Mouse (Mus musculus) embryonic facial prominence, embryonic 13.5 days (tissue): Measurements from ENCODE around the gene Nradd. TPM values are rescaled to one million over a fixed set of nuclear protein-coding genes. Genes with fewer than 3 reads are reported as not detected.

ENCODE experiments used
- ATAC-seq: fragments of 200-750 bp; cut with Nextera tagmentation; 2 replicates; pipeline ENCODE4 v1.8.0; 2017; ENCODE audit warnings: low read depth; ENCODE audit not compliant: insufficient number of reproducible peaks, insufficient read depth, low FRiP score, low TSS enrichment
- H3K27ac ChIP-seq: fragments of 300-500 bp; sonication (generic); 2 replicates; pipeline ENCODE4 v1.5.1; 2015; ENCODE audit warnings: moderate library complexity, mild to moderate bottlenecking, inconsistent platforms
- H3K27me3 ChIP-seq: fragments of 300-500 bp; sonication (generic); 2 replicates; pipeline ENCODE4 v1.6.1; 2015; ENCODE audit warnings: mild to moderate bottlenecking, inconsistent platforms
- H3K36me3 ChIP-seq: fragments of 300-500 bp; sonication (generic); 2 replicates; pipeline ENCODE4 v1.6.1; 2015; ENCODE audit warnings: mild to moderate bottlenecking, inconsistent platforms
- H3K4me1 ChIP-seq: fragments of 300-500 bp; sonication (generic); 2 replicates; pipeline ENCODE4 v1.6.1; 2015; ENCODE audit warnings: inconsistent platforms
- H3K4me2 ChIP-seq: fragments of 300-500 bp; sonication (generic); 2 replicates; pipeline ENCODE4 v1.6.1; 2015; ENCODE audit warnings: moderate library complexity, mild to moderate bottlenecking, inconsistent platforms
- H3K4me3 ChIP-seq: fragments of 300-500 bp; sonication (generic); 2 replicates; pipeline ENCODE4 v1.5.1; 2015; ENCODE audit warnings: mild to moderate bottlenecking, inconsistent platforms
- H3K9ac ChIP-seq: fragments of 300-500 bp; sonication (generic); 2 replicates; pipeline ENCODE4 v1.6.1; 2015; ENCODE audit warnings: mild to moderate bottlenecking, inconsistent platforms
- H3K9me3 ChIP-seq: fragments of 300-500 bp; sonication (generic); 2 replicates; pipeline ENCODE4 v1.6.1; 2016; ENCODE audit warnings: inconsistent platforms
- WGBS: fragments of 180-500 bp; shearing (Covaris S2); methylation state at CpG from one replicate; pipeline ENCODE4 v1.1.7; 2015; ENCODE audit warnings: mixed read lengths; 5-methylcytosine and 5-hydroxymethylcytosine counted together
- polyA plus RNA-seq: library from polyadenylated mRNA; unstranded; fragments of >200 nt; fragmentation: Nextera tagmentation; extraction: Ambion mirVana; gene quantifications from 2 replicates; pipeline ENCODE4 v1.2.1, GENCODE M21; 2015

The Nradd gene
- 77.5 and 77.8 TPM in 2 replicates for polyA plus RNA-seq

DNA sequence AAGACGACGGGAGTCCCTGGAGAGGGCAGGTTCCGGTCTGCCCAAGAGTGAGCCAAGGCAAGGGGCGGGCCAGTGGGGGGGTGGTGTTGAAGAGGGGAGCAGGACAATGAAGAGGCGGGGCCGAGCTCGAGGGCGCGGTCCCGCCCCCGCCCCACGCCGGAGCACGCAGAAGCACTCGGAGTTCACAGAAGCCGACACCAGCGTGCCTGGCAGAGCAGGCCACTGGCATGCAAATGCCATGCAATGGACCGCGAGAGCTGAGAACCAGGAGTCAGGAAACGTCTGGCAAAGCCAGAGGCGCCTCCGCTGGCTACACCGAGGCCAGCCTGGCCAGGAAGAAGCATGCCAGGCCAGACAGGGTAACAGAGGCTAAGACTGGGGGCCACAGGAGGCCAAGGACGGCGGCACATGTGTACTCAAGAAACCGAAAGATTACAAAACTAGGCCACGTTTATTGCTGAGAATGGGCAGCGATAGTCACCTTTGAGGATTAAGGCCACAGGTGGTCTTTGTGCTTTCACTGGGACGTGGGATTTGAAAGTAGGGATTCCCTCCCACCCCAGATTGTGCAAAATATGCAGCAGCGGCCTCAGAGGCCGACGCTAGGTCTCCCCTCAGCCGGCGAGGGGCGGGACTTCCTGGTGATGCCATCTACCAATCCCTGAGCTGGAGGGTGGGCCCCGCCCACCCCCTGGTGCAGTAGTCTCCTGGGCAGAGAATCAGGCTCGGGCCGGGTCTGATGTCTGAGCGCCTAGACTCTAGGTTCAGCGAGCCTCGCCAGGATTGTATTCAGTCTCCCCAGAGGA is at the start of gene Nradd:
Nradd (minus strand) TSS at position 92 of the 806 bp plus-strand sequence.
- peak within 1 kb of the TSS; percentile 78 for H3K9ac ChIP-seq
- no peaks in the 10 kb centered on the region for H3K9me3 ChIP-seq
- H3K4me2 ChIP-seq, result peak within 1 kb of the TSS; percentile 96
- H3K27ac ChIP-seq, result peak within 1 kb of the TSS; percentile 96
- H3K4me3 ChIP-seq, result peak within 1 kb of the TSS; percentile 61
- 0 out of 2 replicates have a peak, but pooled peaks cover under 1% of the 10 kb centered on the region for H3K27me3 ChIP-seq
- ATAC-seq, result peak; percentile 87
- H3K4me1 ChIP-seq, result peaks cover 29% of the 10 kb centered on the region
- H3K36me3 ChIP-seq, result peaks cover 33% of the 10 kb centered on the region
- under 1% methylated on average over 41 of the region's 41 CpGs for WGBS

GRCm38 (mm10) chr9:110673107-110673752 is 49.0 kb upstream of the Nradd start:
- Histone ChIP-seq H3K27ac (peak overlapping the region; percentile 22; the same call in 1 of the 2 replicates), H3K9me3 (no peaks in the 10 kb centered on the region), H3K4me1 (peaks cover 16% of the 10 kb centered on the region), H3K27me3 (no peaks in the 10 kb centered on the region), H3K9ac (0 out of 2 replicates have a peak overlapping the region, but pooled peaks have one; percentile 16), H3K36me3 (0 out of 2 replicates have a peak, but pooled peaks cover 3% of the 10 kb centered on the region), H3K4me3 (no peak overlapping the region), H3K4me2 (no peak overlapping the region)
- ATAC-seq, result no peak
- 56% methylated on average over 10 of the region's 10 CpGs for WGBS

GRCm38 (mm10) chr9:110672462-110673106 is 48.3 kb upstream of the Nradd start:
- Histone ChIP-seq H3K27ac (no peak overlapping the region), H3K9me3 (no peaks in the 10 kb centered on the region), H3K27me3 (no peaks in the 10 kb centered on the region), H3K4me3 (no peak overlapping the region), H3K4me2 (no peak overlapping the region), H3K9ac (no peak overlapping the region), H3K36me3 (0 out of 2 replicates have a peak, but pooled peaks cover 3% of the 10 kb centered on the region), H3K4me1 (peaks cover 16% of the 10 kb centered on the region)
- WGBS, result 58% methylated on average over 7 of the region's 7 CpGs
- ATAC-seq, result no peak

- peaks cover 29% of the 10 kb centered on the region for H3K4me1 ChIP-seq
- H3K27me3 ChIP-seq, result no peaks in the 10 kb centered on the region
- H3K27ac ChIP-seq, result no peak overlapping the region
- 0 out of 2 replicates have a peak, but pooled peaks cover 3% of the 10 kb centered on the region for H3K36me3 ChIP-seq
- ATAC-seq, result no peak
- H3K9me3 ChIP-seq, result no peaks in the 10 kb centered on the region
- WGBS, result 90% methylated on average over 5 of the region's 5 CpGs
- H3K4me2 ChIP-seq, result no peak overlapping the region
- no peak overlapping the region for H3K4me3 ChIP-seq
- no peak overlapping the region for H3K9ac ChIP-seq
Observed at GRCm38 (mm10) chr9:110669785-110670184, 45.5 kb upstream of the Nradd start.

- no peak overlapping the region for H3K9ac ChIP-seq
- no peak for ATAC-seq
- 92% methylated on average over 6 of the region's 6 CpGs for WGBS
- H3K9me3 ChIP-seq, result no peaks in the 10 kb centered on the region
- no peak overlapping the region for H3K4me2 ChIP-seq
- no peaks in the 10 kb centered on the region for H3K27me3 ChIP-seq
- no peak overlapping the region for H3K27ac ChIP-seq
- H3K36me3 ChIP-seq, result 0 out of 2 replicates have a peak, but pooled peaks cover 3% of the 10 kb centered on the region
- H3K4me3 ChIP-seq, result no peak overlapping the region
- peaks cover 27% of the 10 kb centered on the region for H3K4me1 ChIP-seq
Observed at GRCm38 (mm10) chr9:110668601-110669293, 44.5 kb upstream of the Nradd start.

DNA sequence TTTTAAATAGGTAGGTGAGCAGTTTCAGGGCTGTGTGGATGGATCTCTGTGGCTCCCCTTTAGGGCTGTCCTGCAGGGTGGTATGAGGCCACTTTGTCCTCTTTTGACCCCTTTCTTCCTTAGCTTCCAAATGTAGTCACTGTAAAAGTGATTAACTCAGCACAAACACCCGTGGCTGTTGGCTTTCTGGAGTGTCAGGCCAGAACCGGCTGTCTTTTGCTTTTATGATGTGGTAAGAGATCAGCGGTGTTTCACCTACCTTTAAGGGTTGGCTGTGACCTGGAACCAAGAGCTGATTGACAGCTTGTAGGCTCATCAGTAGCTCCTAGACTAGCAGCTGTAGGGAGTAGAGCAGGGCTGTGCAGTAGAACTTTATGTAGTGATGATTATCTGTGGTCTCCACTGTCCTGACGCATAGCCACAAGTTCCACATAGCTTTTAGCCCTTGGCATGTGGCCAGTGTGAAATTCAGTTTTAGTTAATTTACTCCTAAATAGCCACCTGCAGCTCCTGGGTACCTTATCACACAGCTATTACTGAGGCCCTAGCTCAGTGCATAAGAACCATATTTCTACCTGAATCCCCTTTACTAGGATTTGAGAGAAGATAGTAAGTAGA is 43.1 kb upstream of the Nradd start:
- Histone ChIP-seq H3K4me2 (no peak overlapping the region), H3K27ac (no peak overlapping the region), H3K4me1 (peaks cover 14% of the 10 kb centered on the region), H3K9me3 (no peaks in the 10 kb centered on the region), H3K4me3 (no peak overlapping the region), H3K9ac (no peak overlapping the region), H3K36me3 (no peaks in the 10 kb centered on the region), H3K27me3 (no peaks in the 10 kb centered on the region)
- no peak for ATAC-seq
- 71% methylated on average over 4 of the region's 4 CpGs for WGBS

- ATAC-seq, result no peak
- Histone ChIP-seq H3K4me1 (peaks cover 13% of the 10 kb centered on the region), H3K4me3 (no peak overlapping the region), H3K27ac (no peak overlapping the region), H3K36me3 (no peaks in the 10 kb centered on the region), H3K9ac (no peak overlapping the region), H3K27me3 (no peaks in the 10 kb centered on the region), H3K4me2 (no peak overlapping the region), H3K9me3 (no peaks in the 10 kb centered on the region)
- WGBS, result 44% methylated on average over 8 of the region's 8 CpGs
Observed at GRCm38 (mm10) chr9:110666374-110666773, 42.1 kb upstream of the Nradd start.

DNA sequence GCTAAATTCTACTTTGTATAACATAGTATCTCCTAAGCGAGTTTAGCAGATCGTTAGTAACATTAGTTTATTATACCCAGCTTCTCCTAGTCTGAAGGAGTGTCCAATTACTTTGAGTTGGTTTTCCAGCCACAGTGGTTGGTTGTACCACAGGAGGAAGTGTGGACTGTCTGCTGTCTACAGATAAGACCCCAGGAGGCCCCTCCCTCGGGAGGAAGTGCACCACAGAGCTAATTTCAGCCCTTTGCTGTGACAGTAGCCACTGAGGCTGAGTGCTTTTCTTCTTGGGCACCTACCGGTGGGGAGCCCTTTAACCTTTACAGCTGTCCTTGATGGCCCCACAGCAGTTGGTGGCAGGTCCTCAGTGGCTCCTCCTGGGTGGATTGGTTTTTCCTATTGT is 41.7 kb upstream of the Nradd start:
- WGBS, result 24% methylated on average over 4 of the region's 4 CpGs
- Histone ChIP-seq H3K27ac (no peak overlapping the region), H3K4me2 (no peak overlapping the region), H3K36me3 (no peaks in the 10 kb centered on the region), H3K4me1 (peaks cover 13% of the 10 kb centered on the region), H3K4me3 (no peak overlapping the region), H3K27me3 (no peaks in the 10 kb centered on the region), H3K9ac (no peak overlapping the region), H3K9me3 (no peaks in the 10 kb centered on the region)
- no peak for ATAC-seq

- peaks cover 15% of the 10 kb centered on the region for H3K4me1 ChIP-seq
- 88% methylated on average over 1 of the region's 1 CpGs for WGBS
- no peak for ATAC-seq
- H3K4me3 ChIP-seq, result no peak overlapping the region
- H3K9me3 ChIP-seq, result no peaks in the 10 kb centered on the region
- H3K27me3 ChIP-seq, result no peaks in the 10 kb centered on the region
- H3K36me3 ChIP-seq, result peaks cover 7% of the 10 kb centered on the region; the same call in 1 of the 2 replicates
- H3K4me2 ChIP-seq, result no peak overlapping the region
- no peak overlapping the region for H3K9ac ChIP-seq
- no peak overlapping the region for H3K27ac ChIP-seq
Observed at GRCm38 (mm10) chr9:110662844-110663243, 38.6 kb upstream of the Nradd start.

DNA sequence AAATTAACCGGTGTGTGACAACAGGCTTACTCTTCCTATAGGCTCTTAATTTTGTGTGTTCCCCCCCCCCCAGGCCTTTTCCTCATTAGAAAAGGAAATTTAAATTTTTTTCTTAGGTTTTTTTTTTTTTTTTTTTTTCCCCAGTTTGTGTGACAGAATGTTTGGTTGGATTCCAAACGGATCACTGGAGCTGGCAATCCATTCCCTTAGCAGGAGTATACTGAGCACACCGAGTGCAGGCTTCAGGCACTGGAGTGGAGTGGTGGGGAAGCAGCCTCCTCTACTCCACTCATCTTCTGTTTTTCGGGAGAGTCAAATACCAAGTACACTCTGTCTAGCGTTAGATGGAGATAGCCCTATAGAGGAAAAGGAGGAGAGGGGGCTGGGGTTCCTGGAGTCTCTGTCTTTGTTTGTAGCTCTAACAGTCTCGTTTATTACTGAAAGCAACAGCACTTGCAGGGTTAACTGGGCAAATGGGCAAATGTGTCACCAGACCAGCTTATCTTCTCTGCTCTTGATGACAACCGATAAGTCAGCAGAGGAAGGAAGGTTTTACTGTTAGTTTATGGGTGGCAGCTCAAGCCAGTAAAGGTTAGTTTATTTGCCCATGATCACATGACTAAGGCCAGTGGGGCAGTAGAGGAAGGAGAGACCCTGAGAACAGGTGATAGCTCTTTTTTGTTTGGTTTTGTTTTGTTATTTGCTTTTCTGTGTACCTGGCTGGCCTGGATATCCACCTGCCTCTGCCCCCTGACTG is 36.8 kb upstream of the Nradd start:
- no peak for ATAC-seq
- H3K27ac ChIP-seq, result no peak overlapping the region
- no peak overlapping the region for H3K4me2 ChIP-seq
- H3K9ac ChIP-seq, result no peak overlapping the region
- no peak overlapping the region for H3K4me3 ChIP-seq
- 87% methylated on average over 7 of the region's 7 CpGs for WGBS
- H3K27me3 ChIP-seq, result no peaks in the 10 kb centered on the region
- H3K4me1 ChIP-seq, result peaks cover 15% of the 10 kb centered on the region
- no peaks in the 10 kb centered on the region for H3K9me3 ChIP-seq
- H3K36me3 ChIP-seq, result peaks cover 7% of the 10 kb centered on the region; the same call in 1 of the 2 replicates
